Mouse (Mus musculus) heart, embryonic 11.5 days (tissue): Measurements from ENCODE around the gene C77080. TPM values are rescaled to one million over a fixed set of nuclear protein-coding genes. Genes with fewer than 3 reads are reported as not detected.

Source experiments
- ATAC-seq: fragments of 200-750 bp; cut with Nextera tagmentation; replicated peaks from 2 replicates; pipeline ENCODE4 v1.8.0; 2017; ENCODE audit warnings: moderate library complexity; ENCODE audit not compliant: insufficient number of reproducible peaks, low FRiP score, low TSS enrichment
- H3K27ac ChIP-seq: fragments of 300-500 bp; sonication (generic); 2 replicates; pipeline ENCODE4 v1.5.1; 2014; ENCODE audit warnings: mild to moderate bottlenecking, low read depth, low read length
- H3K27me3 ChIP-seq: fragments of 300-500 bp; sonication (generic); 2 replicates; pipeline ENCODE4 v1.6.1; 2014; ENCODE audit warnings: mild to moderate bottlenecking, low read length, mixed read lengths; ENCODE audit not compliant: control insufficient read depth, insufficient read depth
- H3K36me3 ChIP-seq: fragments of 300-500 bp; sonication (generic); 2 replicates; pipeline ENCODE4 v1.6.1; 2014; ENCODE audit warnings: mild to moderate bottlenecking, low read length, moderate library complexity, mixed read lengths; ENCODE audit not compliant: control insufficient read depth, insufficient read depth
- H3K4me1 ChIP-seq: fragments of 300-500 bp; sonication (generic); 2 replicates; pipeline ENCODE4 v1.6.1; 2014; ENCODE audit warnings: low read length; ENCODE audit not compliant: control insufficient read depth, insufficient read depth
- H3K4me2 ChIP-seq: fragments of 300-500 bp; sonication (generic); 2 replicates; pipeline ENCODE4 v1.6.1; 2014; ENCODE audit warnings: mild to moderate bottlenecking, moderate library complexity
- H3K4me3 ChIP-seq: fragments of 300-500 bp; sonication (generic); 2 replicates; pipeline ENCODE4 v1.5.1; 2014; ENCODE audit warnings: low read depth, low read length
- H3K9ac ChIP-seq: fragments of 300-500 bp; sonication (generic); 2 replicates; pipeline ENCODE4 v1.6.1; 2014; ENCODE audit warnings: mild to moderate bottlenecking, low read depth, low read length, moderate library complexity
- H3K9me3 ChIP-seq: fragments of 300-500 bp; sonication (generic); replicated peaks from 2 replicates; pipeline ENCODE4 v1.6.1; 2016; ENCODE audit warnings: low read length; ENCODE audit not compliant: control insufficient read depth
- WGBS: fragments of 180-500 bp; shearing (Covaris S2); extraction: QIAGEN DNeasy Blood & Tissue Kit; methylation state at CpG from one replicate; pipeline ENCODE4 v1.1.7; 2014; ENCODE audit not compliant: insufficient replicate concordance; 5-methylcytosine and 5-hydroxymethylcytosine counted together
- polyA plus RNA-seq: library from polyadenylated mRNA; unstranded; fragments of >200 nt; fragmentation: Nextera tagmentation; extraction: Ambion mirVana; gene quantifications from 2 replicates; pipeline ENCODE4 v1.2.1, GENCODE M21; 2014

The C77080 gene
- polyA plus RNA-seq, 1 experiment from 2014 or later, result 1.5 TPM

DNA sequence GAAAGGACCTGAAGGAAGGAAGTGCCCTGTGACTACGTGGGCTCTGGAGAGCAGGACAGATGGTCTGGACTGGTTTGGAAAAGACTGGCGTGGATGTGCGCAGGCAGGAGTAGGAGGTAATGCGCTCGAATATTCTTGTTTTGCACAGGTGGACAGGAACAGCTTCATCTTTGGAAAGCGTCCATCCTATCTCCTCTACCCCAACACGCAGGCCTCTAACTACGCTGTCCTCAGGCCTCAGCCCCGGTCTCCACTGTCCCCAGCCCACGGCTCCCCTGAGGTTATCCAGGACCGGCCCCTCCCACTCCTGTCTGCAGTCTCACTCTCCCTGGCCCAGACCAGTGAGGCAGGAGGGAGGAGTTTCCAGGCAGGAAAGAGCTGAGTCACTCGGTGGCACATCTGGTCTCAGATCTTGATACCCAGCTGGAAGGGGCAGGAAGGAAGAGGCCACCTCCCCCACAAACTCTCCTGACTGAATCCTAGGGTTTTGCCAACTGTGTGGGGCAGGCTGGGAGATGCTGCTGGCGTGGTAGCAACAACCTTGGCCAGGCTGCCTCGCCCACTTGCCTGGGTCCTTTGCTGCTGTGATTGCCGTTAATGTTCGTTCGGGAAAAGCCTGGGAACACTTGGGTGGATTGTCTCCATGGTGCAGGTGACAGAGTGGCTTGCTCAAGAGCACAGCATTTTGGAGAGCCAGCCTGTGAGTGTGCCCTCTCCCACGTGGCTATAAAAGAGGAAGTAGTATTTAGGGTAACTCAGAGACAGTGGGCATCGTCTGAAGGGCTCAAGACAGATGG, 2.2 kb upstream of the C77080 start:
- Histone ChIP-seq H3K9ac (no peak overlapping the region), H3K9me3 (no peaks in the 10 kb centered on the region), H3K4me3 (no peak overlapping the region), H3K27ac (peak overlapping the region; percentile 41), H3K4me2 (peak overlapping the region; percentile 40), H3K27me3 (peaks cover 45% of the 10 kb centered on the region), H3K4me1 (peaks cover 3% of the 10 kb centered on the region; the same call in 1 of the 2 replicates), H3K36me3 (no peaks in the 10 kb centered on the region)
- ATAC-seq, result peak; percentile 72
- 20% methylated on average over 19 of the region's 19 CpGs for WGBS

DNA sequence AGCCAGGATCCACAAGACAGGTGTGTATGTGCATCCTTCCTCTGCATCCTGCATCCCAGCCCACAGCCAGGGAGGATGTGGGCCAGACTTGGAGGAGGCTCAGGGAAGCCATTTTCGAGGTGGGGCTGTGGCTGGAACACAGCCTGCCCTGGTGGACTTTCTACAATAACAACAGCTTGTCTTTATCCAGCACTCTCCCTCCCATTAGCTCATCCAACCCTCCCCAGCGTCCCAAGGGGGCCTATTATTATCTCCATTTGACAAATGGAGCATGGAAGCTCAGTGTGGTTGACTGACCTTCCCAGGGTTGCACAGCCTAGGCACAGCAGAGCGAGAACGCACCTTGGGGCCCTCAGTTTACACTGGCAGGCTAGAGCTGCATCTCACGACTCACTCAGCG, 526 bp downstream of the C77080 start:
- Histone ChIP-seq H3K4me2 (no peak overlapping the region), H3K36me3 (no peaks in the 10 kb centered on the region), H3K4me3 (no peak overlapping the region), H3K27me3 (peaks cover 33% of the 10 kb centered on the region), H3K4me1 (peaks cover 12% of the 10 kb centered on the region), H3K27ac (no peak overlapping the region), H3K9me3 (no peaks in the 10 kb centered on the region), H3K9ac (no peak overlapping the region)
- no peak for ATAC-seq
- 15% methylated on average over 6 of the region's 6 CpGs for WGBS

DNA sequence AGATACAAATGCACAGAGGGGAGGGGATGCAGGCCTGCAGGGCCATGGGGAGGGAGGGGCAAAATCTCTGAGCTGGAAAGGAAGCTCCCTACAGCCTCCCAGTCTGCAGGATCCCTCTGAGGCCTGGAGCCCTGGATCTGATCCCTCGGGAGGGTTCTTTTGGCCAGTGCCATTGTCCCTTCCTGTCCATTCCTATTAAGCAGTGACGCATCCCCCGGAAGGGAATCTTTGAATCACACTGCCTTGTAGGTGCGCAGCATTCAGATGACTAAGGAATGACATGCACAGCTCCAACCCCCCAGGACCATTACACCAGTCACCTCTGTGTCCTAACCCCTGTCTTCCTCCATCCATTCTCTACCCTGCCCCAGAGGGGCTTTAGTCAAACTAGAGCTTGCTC, 2.1 kb downstream of the C77080 start:
- Histone ChIP-seq H3K27ac (no peak overlapping the region), H3K36me3 (no peaks in the 10 kb centered on the region), H3K27me3 (peaks cover 31% of the 10 kb centered on the region), H3K4me1 (peaks cover 12% of the 10 kb centered on the region), H3K4me3 (no peak overlapping the region), H3K4me2 (no peak overlapping the region), H3K9me3 (no peaks in the 10 kb centered on the region), H3K9ac (no peak overlapping the region)
- ATAC-seq, result no peak
- WGBS, result 74% methylated on average over 4 of the region's 4 CpGs

DNA sequence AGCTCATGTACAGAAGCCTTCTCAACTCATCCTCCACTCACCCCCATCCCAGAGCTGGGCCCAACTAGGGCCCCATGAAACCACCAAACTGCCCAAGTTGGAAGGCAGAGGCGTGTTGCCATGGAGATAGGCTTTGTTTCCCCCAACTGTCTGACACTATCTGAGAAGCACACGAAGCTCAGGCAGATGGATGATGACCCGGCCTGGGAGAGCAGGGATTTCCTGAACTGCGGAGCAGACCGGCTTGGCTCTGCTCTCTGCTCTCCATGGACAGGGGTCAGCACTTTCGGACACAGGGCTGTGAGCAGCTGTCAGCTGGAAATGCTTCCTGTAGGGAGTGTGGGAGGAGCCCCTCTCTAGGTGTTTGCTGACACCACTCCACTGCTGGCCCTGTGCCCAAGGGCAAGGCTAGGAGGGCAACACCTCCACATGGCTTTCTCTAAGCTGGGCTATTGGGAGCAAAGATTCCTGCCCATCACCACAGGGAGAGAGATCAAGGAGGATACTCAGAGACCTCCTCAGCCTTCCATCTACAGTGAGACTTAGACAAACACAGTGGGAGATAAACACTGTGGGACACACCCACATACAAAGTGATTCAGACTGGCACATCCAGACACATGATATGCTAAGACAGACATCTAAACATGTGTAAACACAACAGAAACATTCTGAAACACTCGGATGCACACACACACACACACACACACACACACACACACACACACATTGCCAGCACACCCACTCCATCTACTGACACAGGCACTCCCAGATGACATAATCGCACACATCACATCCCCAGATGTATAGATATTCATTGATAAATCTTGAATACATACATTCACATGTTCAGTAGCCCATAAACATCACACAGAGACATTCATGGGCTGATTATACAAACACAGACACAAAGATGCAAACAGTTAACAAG, 4.5 kb downstream of the C77080 start:
- no peak overlapping the region for H3K4me3 ChIP-seq
- H3K36me3 ChIP-seq, result no peaks in the 10 kb centered on the region
- WGBS, result 19% methylated on average over 8 of the region's 8 CpGs
- no peak overlapping the region for H3K27ac ChIP-seq
- no peaks in the 10 kb centered on the region for H3K9me3 ChIP-seq
- ATAC-seq, result peak; percentile 66
- no peak overlapping the region for H3K9ac ChIP-seq
- peaks cover 30% of the 10 kb centered on the region for H3K27me3 ChIP-seq
- H3K4me2 ChIP-seq, result peak overlapping the region; percentile 20
- peaks cover 9% of the 10 kb centered on the region for H3K4me1 ChIP-seq

DNA sequence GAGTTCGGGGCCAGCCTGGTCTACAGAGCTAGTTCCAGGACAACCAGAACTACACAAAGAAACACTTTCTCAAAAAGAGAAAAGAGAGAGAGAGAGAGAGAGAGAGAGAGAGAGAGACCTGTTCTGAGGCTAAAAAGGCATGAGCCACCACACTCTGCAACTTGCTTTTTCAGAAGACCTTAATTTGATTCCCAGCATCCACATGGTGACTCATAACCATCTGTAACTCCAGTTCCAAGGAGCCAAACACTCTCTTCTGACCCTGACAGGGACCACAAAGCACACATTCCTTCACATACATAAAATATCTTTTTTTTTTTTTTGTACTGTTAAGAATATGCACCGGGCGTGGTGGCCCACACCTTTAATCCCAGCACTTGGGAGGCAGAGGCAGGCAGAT, 6.6 kb downstream of the C77080 start:
- Histone ChIP-seq H3K27me3 (peaks cover 41% of the 10 kb centered on the region), H3K4me1 (peaks cover 16% of the 10 kb centered on the region), H3K4me3 (no peak overlapping the region), H3K9ac (no peak overlapping the region), H3K9me3 (no peaks in the 10 kb centered on the region), H3K4me2 (no peak overlapping the region), H3K36me3 (no peaks in the 10 kb centered on the region), H3K27ac (no peak overlapping the region)
- 80% methylated on average over 3 of the region's 3 CpGs for WGBS
- no peak for ATAC-seq

DNA sequence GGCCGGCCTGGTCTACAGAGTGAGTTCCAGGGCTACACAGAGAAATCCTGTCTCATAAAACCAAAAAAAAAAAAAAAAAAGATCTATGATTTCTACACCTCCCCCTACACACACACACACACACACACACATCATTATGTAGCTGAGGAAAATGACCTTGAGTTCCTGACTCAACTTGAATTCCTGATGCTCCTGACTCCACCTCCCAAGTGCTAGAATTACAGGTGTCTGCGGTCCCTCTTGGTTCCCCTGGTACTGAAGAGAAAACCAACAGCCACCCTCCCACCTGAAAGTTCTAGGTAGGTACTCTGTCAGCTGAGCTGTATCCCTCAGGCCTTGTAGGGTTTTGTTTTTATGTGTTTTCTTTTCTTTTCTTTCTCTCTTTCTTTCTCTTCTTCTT, 8.7 kb downstream of the C77080 start:
- Histone ChIP-seq H3K4me2 (no peak overlapping the region), H3K9me3 (no peaks in the 10 kb centered on the region), H3K36me3 (no peaks in the 10 kb centered on the region), H3K4me3 (no peak overlapping the region), H3K27ac (no peak overlapping the region), H3K4me1 (peaks cover 24% of the 10 kb centered on the region), H3K27me3 (peaks cover 51% of the 10 kb centered on the region), H3K9ac (no peak overlapping the region)
- no peak for ATAC-seq
- WGBS, result 70% methylated on average over 2 of the region's 2 CpGs

DNA sequence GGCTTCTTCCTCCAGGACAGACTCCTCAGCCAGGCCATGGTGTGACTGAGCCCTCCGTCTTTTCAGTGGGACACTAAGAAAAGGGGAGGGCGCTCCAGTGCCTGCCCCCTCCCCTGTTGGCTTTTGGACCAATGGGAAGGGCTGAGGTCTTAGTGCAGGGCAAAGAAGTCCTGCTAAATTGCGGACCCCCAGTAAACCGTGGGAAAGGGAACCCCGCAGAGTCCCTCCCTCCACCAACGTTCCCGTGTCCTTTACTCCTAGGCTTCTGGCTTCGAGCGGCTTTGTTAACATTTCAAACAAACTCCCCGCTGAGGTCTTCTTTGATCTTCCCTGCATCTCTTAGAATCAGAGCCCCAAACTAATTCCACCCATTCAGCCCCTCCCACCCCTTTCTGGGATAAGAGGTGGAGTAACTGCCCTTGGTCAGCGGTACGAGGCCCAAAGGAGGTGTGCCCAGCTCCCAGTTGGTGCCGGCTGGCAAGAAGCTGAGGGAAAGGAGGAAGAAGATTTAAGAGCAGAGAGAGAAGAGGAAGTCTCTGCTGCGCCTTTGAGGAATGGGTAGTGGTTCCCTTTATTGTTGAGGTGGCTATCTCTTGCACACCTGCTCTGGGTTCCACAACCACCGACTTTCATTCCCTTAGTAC, 9.6 kb downstream of the C77080 start:
- peaks cover 60% of the 10 kb centered on the region for H3K27me3 ChIP-seq

DNA sequence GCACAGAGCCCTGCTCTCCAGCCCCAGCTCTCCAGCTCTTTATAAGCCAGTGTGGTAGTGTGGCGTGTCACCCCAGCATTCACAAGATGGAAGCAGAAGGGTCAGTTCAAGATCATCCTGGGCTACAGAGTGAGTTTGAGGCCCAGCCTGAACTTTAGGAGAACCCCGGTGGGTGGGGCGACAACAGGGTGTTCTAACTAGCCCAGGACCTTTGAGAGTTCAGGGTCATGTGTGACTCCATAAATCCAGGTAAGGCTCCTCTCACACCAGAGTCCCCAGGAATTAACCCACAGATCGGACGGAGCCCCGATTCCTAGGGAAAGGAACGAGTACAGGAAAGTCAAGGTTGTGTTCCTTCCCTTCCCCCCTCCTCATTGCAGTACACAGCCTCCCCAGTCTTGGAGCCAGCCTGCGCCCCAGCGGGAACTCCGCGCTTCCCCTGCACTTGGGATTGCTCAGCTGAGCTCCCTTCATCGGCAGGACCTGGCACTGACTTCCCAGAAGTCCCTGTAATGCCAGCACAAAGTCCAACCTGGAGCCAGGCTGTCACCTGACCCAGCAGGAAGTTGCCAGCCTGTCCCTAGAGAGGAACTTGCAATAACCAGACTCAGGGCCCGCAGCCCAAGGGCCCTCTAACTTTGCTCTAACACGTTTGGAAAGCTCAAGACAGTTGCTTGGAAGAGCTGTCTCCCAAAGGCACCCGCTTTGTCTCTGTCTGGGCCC, 10.3 kb downstream of the C77080 start:
- Histone ChIP-seq H3K27ac (no peak overlapping the region), H3K4me3 (peak overlapping the region; percentile 6; the same call in 1 of the 2 replicates), H3K9ac (0 out of 2 replicates have a peak overlapping the region, but pooled peaks have one; percentile 10), H3K27me3 (peaks cover 67% of the 10 kb centered on the region), H3K4me2 (peak overlapping the region; percentile 49), H3K4me1 (peaks cover 17% of the 10 kb centered on the region), H3K36me3 (no peaks in the 10 kb centered on the region), H3K9me3 (no peaks in the 10 kb centered on the region)
- WGBS, result 17% methylated on average over 15 of the region's 15 CpGs
- ATAC-seq, result no peak

More for the DNA sequence above, 9.6 kb downstream of the C77080 start:
- H3K9me3 ChIP-seq, result no peaks in the 10 kb centered on the region
- H3K9ac ChIP-seq, result no peak overlapping the region
- peaks cover 22% of the 10 kb centered on the region for H3K4me1 ChIP-seq
- 4% methylated on average over 15 of the region's 15 CpGs for WGBS
- H3K4me2 ChIP-seq, result peak overlapping the region; percentile 49
- H3K36me3 ChIP-seq, result no peaks in the 10 kb centered on the region
- no peak overlapping the region for H3K27ac ChIP-seq
- H3K4me3 ChIP-seq, result peak overlapping the region; percentile 6; the same call in 1 of the 2 replicates
- ATAC-seq, result no peak
